Mouse (Mus musculus): ENCODE measurements around the gene Jmy. TPM values are rescaled to one million over a fixed set of nuclear protein-coding genes. Genes with fewer than 3 reads are reported as not detected.

The Jmy gene
- polyA plus RNA-seq, 1 experiment from 2014 or later = 3.8 TPM

DNA sequence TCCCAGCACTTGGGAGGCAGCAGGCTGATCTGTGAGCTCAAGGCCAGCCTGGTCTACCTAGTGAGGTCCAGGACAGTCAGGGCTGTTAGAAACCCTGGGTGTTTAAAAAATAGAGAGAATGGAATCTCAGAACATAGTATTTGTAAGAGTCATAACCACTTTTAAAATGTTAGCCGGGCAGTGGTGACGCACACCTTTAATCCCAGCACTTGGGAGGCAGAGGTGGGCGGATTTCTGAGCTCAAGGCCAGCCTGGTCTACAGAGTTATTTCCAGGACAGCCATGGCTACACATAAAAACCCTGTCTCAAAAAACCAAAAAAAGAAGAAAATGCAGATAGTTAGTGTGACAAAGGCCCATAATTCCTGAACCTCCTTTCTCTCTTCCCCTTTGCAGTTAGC, 15.3 kb downstream of the Jmy start:
- Histone ChIP-seq H3K4me3 (ENCODE audit: low read depth, low read length) (no peak overlapping the region), H3K4me1 (replicated peaks; ENCODE audit: control insufficient read depth, insufficient read depth, low read length) (no peaks in the 10 kb centered on the region), H3K9ac (ENCODE audit: low read length) (no peak overlapping the region), H3K27ac (ENCODE audit: low read depth, low read length) (no peak overlapping the region), H3K4me2 (ENCODE audit: low read depth, low read length, severe bottlenecking) (no peak overlapping the region), H3K9me3 (ENCODE audit: control insufficient read depth, low read length) (no peaks in the 10 kb centered on the region), H3K36me3 (ENCODE audit: control insufficient read depth, insufficient read depth, low read length) (no peaks in the 10 kb centered on the region), H3K27me3 (ENCODE audit: control insufficient read depth, insufficient read depth, low read length) (no peaks in the 10 kb centered on the region)
- 92% methylated on average over 3 of the region's 3 CpGs for WGBS
- ATAC-seq (replicated peaks; ENCODE audit: low FRiP score) = no peak
- no peak for DNase-seq (ENCODE audit: low spot score)

DNA sequence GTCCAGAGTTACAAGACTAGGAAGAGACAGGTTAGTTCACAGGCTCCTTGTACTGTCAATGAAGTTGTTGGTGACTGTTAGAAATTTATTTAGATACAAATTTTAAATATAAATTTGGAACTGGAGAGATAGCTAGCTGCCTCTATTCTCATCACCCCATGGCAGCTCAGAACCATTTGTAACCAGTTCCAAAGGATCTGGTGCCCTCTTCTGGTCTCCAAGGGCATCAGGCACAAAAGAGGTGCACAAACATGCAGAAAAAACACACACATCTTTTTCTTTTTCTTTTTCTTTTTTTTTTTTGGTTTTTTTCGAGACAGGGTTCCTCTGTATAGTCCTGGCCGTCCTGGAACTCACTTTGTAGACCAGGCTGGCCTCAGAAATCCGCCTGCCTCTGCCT, 18.5 kb downstream of the Jmy start:
- ATAC-seq (replicated peaks; ENCODE audit: low FRiP score) = no peak
- H3K27me3 ChIP-seq (ENCODE audit: control insufficient read depth, insufficient read depth, low read length) = no peaks in the 10 kb centered on the region
- no peak overlapping the region for H3K4me3 ChIP-seq (ENCODE audit: low read depth, low read length)
- no peak overlapping the region for H3K27ac ChIP-seq (ENCODE audit: low read depth, low read length)
- no peak overlapping the region for H3K4me2 ChIP-seq (ENCODE audit: low read depth, low read length, severe bottlenecking)
- no peak for DNase-seq (ENCODE audit: low spot score)
- H3K4me1 ChIP-seq (replicated peaks; ENCODE audit: control insufficient read depth, insufficient read depth, low read length) = no peaks in the 10 kb centered on the region
- no peaks in the 10 kb centered on the region for H3K36me3 ChIP-seq (ENCODE audit: control insufficient read depth, insufficient read depth, low read length)
- no peak overlapping the region for H3K9ac ChIP-seq (ENCODE audit: low read length)
- no peaks in the 10 kb centered on the region for H3K9me3 ChIP-seq (ENCODE audit: control insufficient read depth, low read length)
- 98% methylated on average over 3 of the region's 3 CpGs for WGBS

DNA sequence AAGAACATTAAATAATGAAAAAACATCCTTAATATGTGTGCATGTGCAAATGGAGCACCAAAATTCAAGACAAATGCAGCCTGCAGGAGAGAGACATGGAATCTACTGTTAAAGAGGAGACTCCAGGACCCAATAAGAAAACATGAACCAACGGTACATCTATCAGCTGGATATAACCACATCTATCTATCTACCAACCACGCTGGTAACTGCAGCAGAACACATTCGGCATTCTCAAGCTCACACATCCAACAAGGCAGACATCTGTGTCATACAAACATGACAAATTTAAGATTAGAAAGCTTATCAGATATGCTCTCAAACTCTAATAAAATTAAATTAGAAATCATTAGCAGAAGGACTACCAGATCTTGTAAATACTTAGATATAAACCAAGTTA, 21.3 kb downstream of the Jmy start:
- Histone ChIP-seq H3K4me1 (replicated peaks; ENCODE audit: control insufficient read depth, insufficient read depth, low read length) (no peaks in the 10 kb centered on the region), H3K4me3 (ENCODE audit: low read depth, low read length) (no peak overlapping the region), H3K36me3 (ENCODE audit: control insufficient read depth, insufficient read depth, low read length) (no peaks in the 10 kb centered on the region), H3K27ac (ENCODE audit: low read depth, low read length) (no peak overlapping the region), H3K27me3 (ENCODE audit: control insufficient read depth, insufficient read depth, low read length) (no peaks in the 10 kb centered on the region), H3K4me2 (ENCODE audit: low read depth, low read length, severe bottlenecking) (no peak overlapping the region), H3K9me3 (ENCODE audit: control insufficient read depth, low read length) (no peaks in the 10 kb centered on the region), H3K9ac (ENCODE audit: low read length) (no peak overlapping the region)
- DNase-seq (ENCODE audit: low spot score) = no peak
- WGBS = over 99% methylated on average over 3 of the region's 3 CpGs
- no peak for ATAC-seq (replicated peaks; ENCODE audit: low FRiP score)

DNA sequence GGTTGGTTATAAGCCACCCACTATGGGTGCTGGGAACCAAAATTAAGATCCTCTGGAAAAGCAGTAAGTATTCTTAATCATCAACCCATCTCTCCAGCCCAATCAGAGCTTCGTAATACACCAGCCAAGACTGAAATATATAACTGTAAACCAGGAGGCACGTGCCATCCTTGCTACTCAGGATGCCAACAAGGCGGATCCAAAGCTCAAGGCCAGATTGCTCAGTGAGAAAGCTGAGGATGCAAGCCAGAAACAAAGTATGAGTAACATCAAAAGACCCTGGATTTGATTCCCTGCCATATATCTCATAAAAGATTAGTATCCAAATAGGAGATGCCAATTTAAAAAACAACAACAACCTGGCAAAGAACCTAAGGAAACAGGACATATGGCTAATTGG, 31.3 kb downstream of the Jmy start:
- 94% methylated on average over 3 of the region's 3 CpGs for WGBS
- no peak for DNase-seq (ENCODE audit: low spot score)

DNA sequence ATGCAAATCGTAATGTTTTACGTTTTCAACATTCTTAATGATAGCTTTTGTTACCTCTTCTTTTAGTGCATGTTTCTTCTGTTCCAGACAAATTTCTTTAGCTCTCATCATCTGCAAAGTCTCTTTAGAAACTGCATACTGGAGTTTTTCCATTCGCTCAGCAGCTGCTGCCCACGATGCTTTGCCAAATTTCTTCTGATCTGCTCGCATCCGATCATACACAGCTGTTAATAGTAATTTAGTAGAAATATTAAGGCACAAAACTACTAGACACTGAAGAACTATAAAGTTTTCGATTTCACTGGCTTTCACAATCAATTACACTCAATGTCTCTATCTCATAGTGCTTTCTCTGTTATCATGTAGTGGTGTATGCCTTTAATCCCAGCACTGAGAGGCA, 40.0 kb downstream of the Jmy start:
- H3K4me3 ChIP-seq (ENCODE audit: low read depth, low read length) = no peak overlapping the region
- H3K27me3 ChIP-seq (ENCODE audit: control insufficient read depth, insufficient read depth, low read length) = no peaks in the 10 kb centered on the region
- no peaks in the 10 kb centered on the region for H3K4me1 ChIP-seq (replicated peaks; ENCODE audit: control insufficient read depth, insufficient read depth, low read length)
- H3K27ac ChIP-seq (ENCODE audit: low read depth, low read length) = no peak overlapping the region
- H3K4me2 ChIP-seq (ENCODE audit: low read depth, low read length, severe bottlenecking) = no peak overlapping the region
- 97% methylated on average over 7 of the region's 7 CpGs for WGBS
- H3K9me3 ChIP-seq (ENCODE audit: control insufficient read depth, low read length) = no peaks in the 10 kb centered on the region
- ATAC-seq (replicated peaks; ENCODE audit: low FRiP score) (no peak), DNase-seq (ENCODE audit: low spot score) (no peak)
- no peak overlapping the region for H3K9ac ChIP-seq (ENCODE audit: low read length)
- no peaks in the 10 kb centered on the region; the same call in 1 of the 2 replicates for H3K36me3 ChIP-seq (ENCODE audit: control insufficient read depth, insufficient read depth, low read length)

More for the DNA sequence above, 31.3 kb downstream of the Jmy start:
- no peak overlapping the region for H3K4me2 ChIP-seq (ENCODE audit: low read depth, low read length, severe bottlenecking)
- no peak overlapping the region for H3K9ac ChIP-seq (ENCODE audit: low read length)
- H3K4me3 ChIP-seq (ENCODE audit: low read depth, low read length) = no peak overlapping the region
- H3K9me3 ChIP-seq (ENCODE audit: control insufficient read depth, low read length) = no peaks in the 10 kb centered on the region
- no peaks in the 10 kb centered on the region for H3K36me3 ChIP-seq (ENCODE audit: control insufficient read depth, insufficient read depth, low read length)
- ATAC-seq (replicated peaks; ENCODE audit: low FRiP score) = no peak
- no peaks in the 10 kb centered on the region for H3K4me1 ChIP-seq (replicated peaks; ENCODE audit: control insufficient read depth, insufficient read depth, low read length)
- no peak overlapping the region for H3K27ac ChIP-seq (ENCODE audit: low read depth, low read length)
- H3K27me3 ChIP-seq (ENCODE audit: control insufficient read depth, insufficient read depth, low read length) = no peaks in the 10 kb centered on the region

DNA sequence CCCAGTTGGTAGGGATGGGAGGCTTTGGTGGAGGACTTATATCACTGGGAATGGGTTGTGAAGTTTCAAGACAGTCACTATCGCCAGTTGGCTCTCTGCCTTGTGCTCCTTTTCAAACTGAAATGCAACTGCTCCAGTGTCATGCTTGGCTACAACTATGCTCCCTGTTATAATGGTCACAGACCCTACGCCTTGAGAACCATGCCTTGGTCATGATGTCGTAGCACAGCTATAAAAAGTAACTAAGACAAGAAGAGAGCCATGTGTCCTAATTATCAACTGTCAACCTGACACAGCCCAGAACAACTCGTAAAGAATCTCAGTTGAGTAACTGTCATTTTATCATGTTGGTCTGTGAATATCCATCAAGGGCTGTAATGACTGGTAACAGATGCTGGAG, 41.0 kb downstream of the Jmy start:
- no peaks in the 10 kb centered on the region for H3K4me1 ChIP-seq (replicated peaks; ENCODE audit: control insufficient read depth, insufficient read depth, low read length)
- WGBS = 93% methylated on average over 4 of the region's 4 CpGs
- H3K4me2 ChIP-seq (ENCODE audit: low read depth, low read length, severe bottlenecking) = no peak overlapping the region
- DNase-seq (ENCODE audit: low spot score) = no peak
- no peaks in the 10 kb centered on the region; the same call in 1 of the 2 replicates for H3K36me3 ChIP-seq (ENCODE audit: control insufficient read depth, insufficient read depth, low read length)
- H3K27ac ChIP-seq (ENCODE audit: low read depth, low read length) = no peak overlapping the region
- H3K9ac ChIP-seq (ENCODE audit: low read length) = no peak overlapping the region
- no peak for ATAC-seq (replicated peaks; ENCODE audit: low FRiP score)
- no peaks in the 10 kb centered on the region for H3K9me3 ChIP-seq (ENCODE audit: control insufficient read depth, low read length)
- H3K4me3 ChIP-seq (ENCODE audit: low read depth, low read length) = no peak overlapping the region
- H3K27me3 ChIP-seq (ENCODE audit: control insufficient read depth, insufficient read depth, low read length) = no peaks in the 10 kb centered on the region

DNA sequence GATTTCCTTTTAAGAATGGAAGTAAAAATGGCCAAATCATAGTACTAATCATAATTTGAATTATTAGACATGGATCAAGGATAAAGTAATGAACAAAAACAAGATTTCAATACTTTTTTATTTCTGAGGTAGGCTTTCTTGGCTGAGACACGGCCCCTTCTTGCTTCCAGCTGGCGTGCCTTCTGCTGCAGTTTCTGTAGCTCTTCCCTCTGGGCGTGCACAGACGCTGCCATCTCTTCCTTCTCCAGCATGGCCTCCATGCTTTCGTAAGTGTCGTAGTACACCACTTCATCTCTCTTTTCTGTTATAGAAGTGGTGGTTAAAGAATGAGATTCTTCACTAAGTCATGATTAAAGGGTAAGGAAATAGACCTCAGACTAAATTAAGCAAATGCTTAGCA, 46.3 kb downstream of the Jmy start:
- 91% methylated on average over 6 of the region's 6 CpGs for WGBS
- H3K4me1 ChIP-seq (replicated peaks; ENCODE audit: control insufficient read depth, insufficient read depth, low read length) = no peaks in the 10 kb centered on the region
- no peaks in the 10 kb centered on the region; the same call in 1 of the 2 replicates for H3K36me3 ChIP-seq (ENCODE audit: control insufficient read depth, insufficient read depth, low read length)
- no peak overlapping the region for H3K4me3 ChIP-seq (ENCODE audit: low read depth, low read length)
- no peaks in the 10 kb centered on the region for H3K27me3 ChIP-seq (ENCODE audit: control insufficient read depth, insufficient read depth, low read length)
- no peak overlapping the region for H3K4me2 ChIP-seq (ENCODE audit: low read depth, low read length, severe bottlenecking)
- no peaks in the 10 kb centered on the region for H3K9me3 ChIP-seq (ENCODE audit: control insufficient read depth, low read length)
- no peak overlapping the region for H3K9ac ChIP-seq (ENCODE audit: low read length)
- H3K27ac ChIP-seq (ENCODE audit: low read depth, low read length) = no peak overlapping the region
- ATAC-seq (replicated peaks; ENCODE audit: low FRiP score) = no peak
- DNase-seq (ENCODE audit: low spot score) = no peak

DNA sequence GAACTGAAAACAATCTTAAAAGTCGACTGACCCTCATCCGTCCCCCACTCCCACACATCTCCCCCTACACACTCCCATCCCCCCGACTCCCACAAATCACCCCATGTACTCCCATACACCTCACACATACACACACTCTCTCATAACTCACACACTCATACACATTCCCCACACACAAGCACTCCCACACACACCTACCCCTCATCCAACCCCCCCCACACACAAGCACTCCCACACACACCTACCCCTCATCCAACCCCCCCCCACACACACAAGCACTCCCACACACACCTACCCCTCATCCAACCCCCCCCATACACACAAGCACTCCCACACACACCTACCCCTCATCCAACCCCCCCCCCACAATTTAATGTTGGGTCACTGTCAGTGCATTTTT, 59.4 kb downstream of the Jmy start:
- no peak overlapping the region for H3K9ac ChIP-seq (ENCODE audit: low read length)
- no peak overlapping the region for H3K4me3 ChIP-seq (ENCODE audit: low read depth, low read length)
- peak; percentile 77; the same call in 1 of the 2 replicates for ATAC-seq (replicated peaks; ENCODE audit: low FRiP score)
- no peak overlapping the region for H3K4me2 ChIP-seq (ENCODE audit: low read depth, low read length, severe bottlenecking)
- WGBS = 95% methylated on average over 3 of the region's 3 CpGs
- no peak for DNase-seq (ENCODE audit: low spot score)
- no peaks in the 10 kb centered on the region for H3K27me3 ChIP-seq (ENCODE audit: control insufficient read depth, insufficient read depth, low read length)
- H3K9me3 ChIP-seq (ENCODE audit: control insufficient read depth, low read length) = no peaks in the 10 kb centered on the region
- no peaks in the 10 kb centered on the region for H3K4me1 ChIP-seq (replicated peaks; ENCODE audit: control insufficient read depth, insufficient read depth, low read length)
- H3K36me3 ChIP-seq (ENCODE audit: control insufficient read depth, insufficient read depth, low read length) = no peaks in the 10 kb centered on the region; the same call in 1 of the 2 replicates
- H3K27ac ChIP-seq (ENCODE audit: low read depth, low read length) = no peak overlapping the region

DNA sequence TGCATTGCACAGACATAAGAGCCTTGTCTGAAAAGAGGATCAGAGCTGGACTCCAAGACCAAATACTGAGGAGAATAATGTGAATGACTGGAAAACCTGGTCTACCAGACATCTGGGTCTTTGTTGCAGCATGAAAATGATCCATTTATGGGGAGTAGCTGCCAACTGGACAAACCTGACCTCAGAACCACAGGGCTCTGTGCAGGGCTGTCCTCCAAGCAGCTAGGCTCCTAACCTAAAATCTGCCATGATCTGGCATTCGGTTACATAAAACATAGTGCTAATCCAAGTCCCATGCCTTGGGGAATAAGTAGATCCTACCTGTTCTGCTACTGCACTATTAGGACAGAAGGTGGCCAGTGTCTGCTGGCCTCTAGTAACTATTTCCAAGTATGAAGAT, 70.4 kb downstream of the Jmy start:
- no peaks in the 10 kb centered on the region for H3K36me3 ChIP-seq (ENCODE audit: control insufficient read depth, insufficient read depth, low read length)
- H3K27me3 ChIP-seq (ENCODE audit: control insufficient read depth, insufficient read depth, low read length) = no peaks in the 10 kb centered on the region
- DNase-seq (ENCODE audit: low spot score) (no peak), ATAC-seq (replicated peaks; ENCODE audit: low FRiP score) (no peak)
- H3K4me3 ChIP-seq (ENCODE audit: low read depth, low read length) = no peak overlapping the region
- H3K4me1 ChIP-seq (replicated peaks; ENCODE audit: control insufficient read depth, insufficient read depth, low read length) = no peaks in the 10 kb centered on the region
- H3K9ac ChIP-seq (ENCODE audit: low read length) = no peak overlapping the region
- no peak overlapping the region for H3K4me2 ChIP-seq (ENCODE audit: low read depth, low read length, severe bottlenecking)
- H3K9me3 ChIP-seq (ENCODE audit: control insufficient read depth, low read length) = no peaks in the 10 kb centered on the region
- no peak overlapping the region for H3K27ac ChIP-seq (ENCODE audit: low read depth, low read length)
- 84% methylated on average over 1 of the region's 1 CpGs for WGBS
